Mouse (Mus musculus) left cerebral cortex, postnatal 14 days (tissue): ENCODE measurements around the gene Reep1. TPM values are rescaled to one million over a fixed set of nuclear protein-coding genes. Genes with fewer than 3 reads are reported as not detected.
"Not testable (repeated sequence)": the region's sequence is repeated elsewhere in the genome, so short reads cannot be mapped to it uniquely, and the experiment has no call there.

Experiments used
- DNase-seq, 2 experiments: peaks; one replicate each; pipeline ENCODE4 v3.0.0; 2021 to 2022; ENCODE audit warnings: low spot score in 2 of 2, mixed read lengths in 1 of 2
- intact Hi-C: fragments of 180-260 bp; cut with DNase I; formaldehyde crosslinking; loops from one replicate; pipeline ENCODE4 v1.15.1; 2025
- total RNA-seq, 2 experiments: library from RNA; stranded (reverse); gene quantifications; 2 replicates each; pipeline ENCODE4 v1.2.3; 2021

Reep1 gene
- total RNA-seq, 2 experiments from 2014 or later, result 134 TPM

DNA sequence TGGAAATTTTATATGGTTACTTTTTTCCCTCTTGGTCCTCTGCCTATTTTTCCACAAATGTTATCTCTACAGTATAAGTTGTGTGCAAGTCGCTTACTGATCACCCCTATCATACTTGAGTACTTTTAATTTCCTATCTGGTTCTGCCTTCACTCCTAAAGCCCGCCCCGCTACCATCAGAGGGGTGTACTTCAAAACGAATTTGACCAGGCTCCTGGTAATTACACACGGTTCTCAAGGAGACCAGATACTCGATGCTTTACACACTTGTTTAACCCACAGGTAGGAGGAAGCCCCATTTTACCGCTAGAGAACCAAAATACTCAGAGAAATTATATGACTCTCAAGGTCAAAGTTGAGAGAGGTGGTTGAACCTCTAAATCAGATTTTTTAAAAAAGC lies 115.7 kb downstream of the Reep1 start:
- intact Hi-C loops, result no loop called here

DNA sequence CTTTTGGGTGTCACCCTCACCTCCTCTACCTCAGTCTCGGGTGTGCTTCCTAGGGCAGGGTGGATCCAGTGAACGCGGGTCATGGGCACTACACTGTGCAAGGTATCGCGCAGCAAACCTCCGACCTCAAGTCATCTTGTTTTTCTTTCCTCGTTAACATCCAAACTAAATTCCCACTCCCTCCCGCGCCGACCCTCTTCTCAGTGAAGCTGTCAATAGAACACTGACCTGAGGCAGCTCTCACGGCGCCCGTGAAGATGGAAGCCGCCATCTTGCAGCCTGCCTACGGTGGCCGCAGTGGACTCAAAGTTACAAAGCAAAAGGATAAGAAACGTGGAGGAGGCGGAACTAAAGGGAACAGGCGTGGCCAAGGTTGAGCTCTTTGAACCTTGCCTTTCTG lies 116.1 kb downstream of the Reep1 start:
- intact Hi-C loops, result no loop called here
- peak; percentile 86 to 92 for DNase-seq

More for the DNA sequence above, 115.7 kb downstream of the Reep1 start:
- no peak for DNase-seq

DNA sequence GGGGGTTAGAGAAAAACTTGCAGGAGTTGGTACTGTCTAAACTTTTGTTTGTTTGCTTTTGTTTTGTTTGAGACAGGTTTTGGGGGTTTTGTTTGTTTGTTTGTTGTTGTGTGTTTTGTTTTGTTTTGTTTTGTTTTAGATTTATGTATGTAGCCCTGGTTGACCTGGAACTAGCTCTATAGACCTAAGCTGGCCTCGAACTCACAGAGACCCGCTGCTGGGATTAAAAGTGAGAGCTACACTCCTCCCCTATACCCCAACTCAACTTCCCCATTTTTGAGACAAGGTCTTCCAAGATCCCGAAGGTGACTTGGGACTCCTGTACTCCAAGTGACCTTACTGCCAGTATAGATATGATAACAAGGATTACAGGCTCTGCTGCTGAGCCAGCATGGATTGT lies 116.6 kb downstream of the Reep1 start:
- intact Hi-C loops, result no loop called here
- DNase-seq, result no peak

DNA sequence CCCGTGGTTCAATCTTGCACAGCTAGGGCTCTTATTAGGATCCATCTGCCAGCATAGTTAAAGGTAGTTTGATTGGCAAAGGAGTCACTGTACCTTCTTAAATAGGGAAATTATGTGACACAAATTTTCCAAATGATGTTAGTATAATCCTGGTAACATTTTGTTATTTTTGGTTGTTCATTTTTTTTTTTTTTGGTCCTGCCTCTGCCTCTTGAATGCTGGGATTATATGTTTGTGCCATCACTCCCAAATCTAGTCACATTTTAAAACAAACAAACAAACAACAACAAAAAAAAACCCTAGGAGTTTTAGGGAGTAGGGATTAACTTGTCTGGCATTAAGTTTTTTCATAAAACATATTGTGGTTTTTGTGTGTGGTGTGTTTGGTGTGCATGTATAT lies 119.5 kb downstream of the Reep1 start, which contains the start of gene Mrpl35:
Gene Mrpl35 (minus strand): TSS at position 101 of the 400 bp plus-strand sequence.
- intact Hi-C loops, result no loop called here
- no peak for DNase-seq

DNA sequence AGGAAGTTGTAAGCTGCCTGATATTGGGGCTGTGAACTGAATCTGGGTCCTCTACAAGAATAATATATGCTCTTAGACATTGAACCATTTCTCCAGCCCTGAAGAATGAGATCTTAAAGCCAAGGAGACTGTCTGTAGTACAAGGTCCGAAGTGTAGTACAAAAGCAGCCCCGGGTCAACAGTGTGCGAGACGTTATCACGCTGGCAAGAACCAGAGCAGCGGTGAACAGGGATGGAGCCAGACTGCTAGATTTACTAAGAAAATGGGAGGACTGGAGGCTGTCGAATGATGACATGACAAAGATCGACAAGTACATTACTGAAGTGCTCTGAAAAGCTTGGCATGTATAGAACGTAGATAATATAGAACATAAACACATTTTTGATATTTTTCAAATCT lies 122.4 kb downstream of the Reep1 start:
- intact Hi-C loops, result no loop called here
- DNase-seq, result no peak

DNA sequence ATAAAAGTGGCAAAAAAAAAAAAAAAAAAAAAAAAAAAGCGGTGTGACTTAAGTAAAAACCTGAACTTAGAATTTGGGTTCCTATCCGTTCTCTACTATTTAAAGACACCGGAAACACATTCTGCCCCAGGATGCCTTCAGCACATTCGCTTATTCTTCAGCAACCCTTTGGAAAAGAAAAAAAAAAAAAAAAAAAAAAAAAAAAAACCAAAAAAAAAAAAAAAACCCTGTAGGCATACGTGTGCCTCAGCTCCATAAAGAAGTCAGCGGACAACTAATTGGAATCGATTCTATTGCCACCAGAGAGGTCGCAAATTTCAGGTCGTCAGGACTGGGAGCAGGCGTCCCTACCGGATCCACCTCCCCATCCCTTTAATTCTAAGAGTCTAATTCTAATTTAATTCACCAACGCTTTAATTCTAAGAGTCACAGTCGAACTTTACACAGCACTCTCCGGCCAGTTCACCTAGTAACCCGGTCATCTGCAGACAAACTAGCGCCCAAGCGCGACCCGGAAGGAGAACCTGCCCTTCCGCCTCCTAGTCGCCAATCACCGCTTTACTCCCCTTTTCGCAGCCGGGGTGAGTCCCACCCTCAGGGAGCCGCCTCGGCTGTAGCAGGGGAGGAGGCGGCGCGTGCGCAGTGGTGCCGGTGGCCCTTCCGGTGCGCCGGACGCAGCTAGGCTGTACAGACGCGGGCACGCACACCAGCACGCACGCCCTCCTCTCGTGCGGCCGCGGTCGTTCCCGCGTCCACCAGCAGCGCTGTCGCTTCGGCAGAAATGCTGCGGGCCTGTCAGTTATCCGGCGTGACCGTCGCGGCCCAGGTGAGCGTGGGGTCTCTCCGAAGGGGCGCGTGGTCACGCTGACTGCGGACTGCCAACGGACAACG lies 123.6 kb downstream of the Reep1 start, which contains the start of gene Immt:
Gene Immt (plus strand): TSS at position 642 of the 891 bp plus-strand sequence.
- DNase-seq, result peak; percentile 97 to 98
- intact Hi-C loops, result no loop called here

DNA sequence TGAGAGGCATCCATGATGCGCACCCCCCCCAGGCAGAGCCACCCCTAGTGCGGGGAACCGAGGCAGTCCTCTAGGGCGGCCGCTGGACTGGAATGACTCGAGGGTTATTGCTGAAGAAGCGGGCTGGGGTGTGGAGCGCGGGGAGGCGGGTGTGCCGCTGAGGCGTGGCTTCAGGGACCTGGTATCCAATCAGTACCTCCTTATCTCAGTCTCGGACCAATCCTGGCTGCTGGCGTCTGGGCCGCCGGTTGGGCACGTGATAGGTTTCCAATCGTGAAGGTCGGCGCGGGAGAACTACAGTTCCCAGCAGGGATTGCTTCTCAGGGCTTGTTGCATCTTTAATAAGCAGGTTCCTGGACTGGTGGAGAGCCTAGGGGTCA lies 124.2 kb downstream of the Reep1 start:
- DNase-seq, result peak; percentile 98 to 99
- intact Hi-C loops, result no loop called here

DNA sequence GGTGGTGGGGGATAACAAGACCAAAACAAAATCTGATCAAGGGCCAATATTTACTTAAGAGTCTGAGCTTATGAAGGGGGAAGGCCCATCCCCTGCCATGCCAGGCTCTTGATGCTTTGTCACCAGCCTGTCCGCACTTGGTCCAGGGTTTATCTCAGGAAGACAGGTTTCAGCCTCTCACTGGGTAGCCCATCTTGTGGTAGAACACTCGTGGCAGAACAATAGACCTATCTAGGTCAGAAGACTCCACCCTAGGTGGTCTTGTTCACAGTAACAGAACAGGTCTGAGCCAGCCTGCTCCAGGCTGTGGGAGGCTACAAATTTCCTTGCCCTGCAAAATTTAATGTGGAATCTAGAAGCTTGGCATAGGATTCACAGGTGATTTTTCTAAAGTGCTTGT lies 129.4 kb downstream of the Reep1 start:
- no peak for DNase-seq
- intact Hi-C loops, result no loop called here

DNA sequence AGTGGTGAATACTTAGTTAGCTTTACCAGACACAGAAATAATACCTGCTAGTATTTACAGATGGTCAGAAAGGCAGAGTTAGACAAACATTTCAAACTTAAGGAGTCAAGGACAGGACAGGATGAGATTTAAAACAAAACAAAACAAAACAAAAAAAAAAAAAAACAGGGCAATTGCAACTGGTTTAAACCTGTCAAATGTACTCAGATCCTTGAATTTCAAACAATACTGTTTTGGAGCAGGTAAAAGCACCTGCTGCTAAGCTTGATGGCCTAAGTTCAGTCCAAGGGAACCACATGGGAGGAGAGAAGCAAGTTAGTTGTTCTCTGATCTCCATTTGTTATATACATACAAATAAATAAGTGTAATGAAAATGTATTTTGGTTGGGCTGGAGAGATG lies 132.5 kb downstream of the Reep1 start:
- intact Hi-C loops, result no loop called here
- no peak for DNase-seq

DNA sequence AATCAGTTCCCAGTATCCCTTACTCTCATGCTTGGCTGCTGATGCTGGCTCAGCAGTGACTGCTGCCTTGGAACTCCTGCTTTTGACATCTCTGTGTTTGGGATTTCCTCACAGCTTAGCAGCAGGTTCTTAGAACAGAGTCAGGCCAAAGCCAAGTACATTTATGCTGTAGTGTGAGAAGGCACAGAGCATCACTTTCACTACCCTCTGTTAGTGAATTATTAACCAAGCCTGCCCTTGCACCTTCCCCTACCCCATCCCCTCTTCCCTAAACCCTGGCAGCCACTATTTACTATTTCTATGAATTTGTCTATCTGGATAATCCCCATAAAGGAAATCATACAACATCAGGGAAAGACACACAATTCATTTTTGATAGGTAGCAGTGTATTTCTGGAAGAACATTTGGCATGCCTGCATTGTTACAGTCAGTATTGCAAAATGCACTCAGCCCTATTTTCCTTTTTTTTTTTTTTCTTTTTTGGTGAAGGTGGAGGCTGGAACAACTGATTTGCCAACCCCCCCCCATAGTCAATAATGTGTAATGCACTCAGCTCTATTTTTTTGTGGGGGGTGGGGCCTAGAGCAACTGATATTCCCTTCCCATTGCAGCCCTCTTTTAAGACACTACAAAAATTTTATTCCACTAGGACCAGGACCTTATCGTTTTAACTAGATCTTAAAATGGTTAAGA lies 133.4 kb downstream of the Reep1 start:
- intact Hi-C loops, result no loop called here
- no peak for DNase-seq

DNA sequence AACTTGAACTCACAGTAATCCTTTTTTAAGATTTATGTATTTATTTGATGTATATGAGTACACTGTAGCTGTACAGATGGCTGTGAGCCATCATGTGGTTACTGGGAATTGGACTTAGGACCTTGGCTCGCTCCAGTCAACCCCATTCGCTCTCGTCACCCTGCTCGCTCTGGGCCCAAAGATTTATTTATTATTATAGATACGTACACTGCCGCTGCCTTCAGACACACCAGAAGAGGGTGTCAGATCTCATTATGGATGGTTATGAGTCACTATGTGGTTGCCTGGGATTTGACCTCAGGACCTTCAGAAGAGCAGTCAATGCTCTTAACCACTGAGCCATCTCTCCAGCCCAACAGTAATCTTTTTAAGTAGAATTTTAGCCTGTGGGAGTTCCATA lies 139.5 kb downstream of the Reep1 start:
- DNase-seq, intact Hi-C loops: not testable (repeated sequence)

Other genes starting within 250 kb of the Reep1 start
- 10 to 100 TPM; 52.2 to 53.5 TPM for gene Rnf103, start 213.7 kb upstream of the Reep1 start, total RNA-seq
- gene Chmp3, start 163.8 kb upstream of the Reep1 start, total RNA-seq, result 10 to 100 TPM; 77.6 to 83.3 TPM
- gene Kdm3a, start 74.6 kb upstream of the Reep1 start, total RNA-seq, result 10 to 100 TPM; 28.4 to 34.0 TPM
- 10 to 100 TPM; 31.3 to 32.3 TPM for gene Mrpl35, start 119.4 kb downstream of the Reep1 start, total RNA-seq
- 100 to 1,000 TPM; 137 to 141 TPM for gene Immt, start 123.8 kb downstream of the Reep1 start, total RNA-seq
- 10 to 100 TPM; 66.2 to 68.8 TPM for gene Ptcd3, start 201.2 kb downstream of the Reep1 start, total RNA-seq
- 10 to 100 TPM; 28.5 to 32.3 TPM for gene Polr1a, start 201.5 kb downstream of the Reep1 start, total RNA-seq